Mouse (Mus musculus): ENCODE measurements at regions not wholly inside any gene's neighbourhood (a gene's known extent, or its start where the extent isn't known, plus 50 kb on each side); places are given as distances from the start of the nearest gene placed in this dataset.
"Not testable (repeated sequence)": the region's sequence is repeated elsewhere in the genome, so short reads cannot be mapped to it uniquely, and the experiment has no call there.

DNA sequence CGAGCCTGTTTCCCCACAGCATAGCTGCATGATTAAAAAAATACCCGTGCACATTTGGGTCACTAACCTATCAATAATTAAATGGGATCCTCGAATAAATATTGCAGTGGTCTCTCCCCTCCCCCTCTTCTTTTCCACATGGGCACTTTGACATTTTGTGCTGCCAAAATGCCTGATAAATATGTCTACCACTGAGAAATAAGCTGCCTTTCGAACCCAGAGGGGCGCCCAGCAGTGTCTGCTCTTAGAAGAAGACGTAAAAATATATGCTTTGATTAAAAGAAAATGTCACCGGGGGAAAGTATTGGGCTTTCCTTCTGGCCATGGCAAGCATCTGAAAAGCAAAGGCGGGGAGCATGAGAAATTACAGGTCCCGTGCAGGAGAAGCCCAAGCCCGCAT lies 152.6 kb upstream of the Frmd4a start:
- DNase-seq (ENCODE audit: low read depth): no peak

DNA sequence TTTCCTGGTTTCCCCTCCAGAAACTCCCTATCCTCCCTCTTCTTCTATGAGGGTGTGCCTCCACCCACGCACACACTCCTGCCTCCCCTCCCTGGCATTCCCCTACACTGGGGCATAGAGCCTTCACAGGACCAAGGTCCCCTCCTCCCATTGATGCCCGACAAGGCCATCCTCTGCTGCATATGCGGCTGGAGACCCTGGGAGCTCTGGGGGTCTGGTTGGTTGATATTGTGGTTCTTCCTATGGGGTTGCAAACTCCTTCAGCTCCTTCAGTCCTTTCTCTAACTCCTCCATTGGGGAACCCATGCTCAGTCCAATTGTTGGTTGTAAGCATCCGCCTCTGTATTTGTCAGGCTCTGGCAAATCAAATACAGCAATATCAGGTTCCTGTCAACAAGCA lies 150.8 kb upstream of the Frmd4a start:
- not testable (repeated sequence) for DNase-seq (ENCODE audit: low read depth)

DNA sequence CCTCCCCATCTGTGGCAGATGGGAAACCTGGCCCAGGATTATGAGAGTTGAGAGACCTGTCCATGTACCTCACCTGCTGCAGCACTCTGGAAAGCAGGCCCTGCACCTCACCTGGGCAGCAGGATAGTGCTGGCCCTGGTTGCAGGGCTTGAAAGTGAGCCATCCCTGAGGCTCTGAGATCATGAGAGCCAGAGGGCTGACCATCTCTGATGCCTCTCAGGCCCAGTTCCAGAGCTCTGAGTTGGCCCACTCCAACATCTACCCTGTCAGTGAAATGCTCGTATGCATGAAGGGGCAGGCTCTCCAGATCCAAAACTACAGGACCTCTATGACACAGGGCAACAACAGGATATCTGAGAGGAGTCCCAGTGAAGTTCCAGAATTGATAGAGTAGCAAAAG lies 147.8 kb upstream of the Frmd4a start:
- no peak for DNase-seq (ENCODE audit: low read depth)

DNA sequence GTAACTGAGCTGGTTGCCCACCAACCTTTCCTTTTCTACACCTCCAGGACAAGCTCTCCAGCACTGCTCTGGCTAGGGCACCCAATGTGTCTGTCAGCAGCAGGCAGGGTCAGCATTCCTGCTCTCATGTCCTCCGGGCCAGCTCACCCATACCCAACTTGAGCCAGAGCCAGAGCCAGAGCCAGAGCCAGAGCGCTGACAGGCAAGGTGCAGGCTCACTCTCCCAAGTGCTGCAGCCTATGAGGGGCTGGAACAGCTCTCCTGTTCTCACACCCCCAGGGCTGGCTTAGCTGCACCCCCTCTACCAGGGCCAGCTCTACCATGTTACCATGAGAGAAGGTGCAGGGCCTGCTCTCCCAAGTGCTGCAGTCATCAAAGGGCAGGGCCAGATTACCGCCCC lies 145.8 kb upstream of the Frmd4a start:
- DNase-seq (ENCODE audit: low read depth): no peak

DNA sequence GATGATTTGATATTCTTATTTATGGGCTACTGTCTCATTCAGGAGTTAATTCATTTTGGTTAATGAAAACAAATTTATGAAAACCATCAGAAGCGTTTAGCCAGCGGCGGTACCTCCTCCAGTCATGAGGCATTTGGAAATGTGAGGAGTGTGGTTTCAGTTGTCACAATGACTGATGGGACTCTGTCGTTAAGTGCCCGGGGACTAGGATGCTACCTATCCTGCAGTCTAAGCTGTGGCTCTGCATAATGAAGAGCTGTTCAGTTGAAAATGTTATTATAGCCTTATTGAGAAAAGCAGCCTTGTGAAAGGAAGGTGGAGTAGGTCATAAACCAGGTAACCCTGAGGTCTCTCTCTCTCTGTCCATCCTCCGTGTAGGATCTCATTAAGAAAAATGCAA lies 130.5 kb upstream of the Frmd4a start:
- DNase-seq (ENCODE audit: low read depth): no peak

DNA sequence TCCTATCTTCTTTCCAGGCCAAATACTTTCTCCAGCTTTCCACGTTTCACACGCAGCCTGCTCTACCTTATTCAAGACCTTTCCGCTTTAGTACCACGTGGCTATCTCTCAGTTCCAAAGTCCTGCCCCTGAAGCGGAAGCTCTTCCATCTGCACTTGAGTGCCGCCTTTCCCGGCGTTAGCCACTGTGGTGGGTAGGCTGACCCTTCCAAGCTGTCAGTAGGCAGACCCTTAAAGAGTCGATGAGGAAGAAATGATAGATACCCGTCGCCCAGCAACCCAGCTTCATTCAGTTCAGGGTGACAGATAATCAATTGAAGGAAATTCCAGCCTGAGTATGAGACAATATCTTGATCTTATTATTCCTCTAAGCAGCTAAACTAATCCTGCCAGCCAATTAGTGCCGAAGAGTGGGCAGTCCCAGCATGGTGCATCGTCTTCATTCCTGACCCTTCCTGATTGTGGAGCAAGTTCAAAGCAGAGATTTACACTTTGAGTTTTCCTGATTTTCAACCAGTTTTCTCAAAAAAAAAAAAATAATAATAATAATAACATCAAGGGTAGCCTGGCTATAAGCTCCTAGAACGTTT lies 129.6 kb upstream of the Frmd4a start:
- DNase-seq (ENCODE audit: low read depth): no peak

DNA sequence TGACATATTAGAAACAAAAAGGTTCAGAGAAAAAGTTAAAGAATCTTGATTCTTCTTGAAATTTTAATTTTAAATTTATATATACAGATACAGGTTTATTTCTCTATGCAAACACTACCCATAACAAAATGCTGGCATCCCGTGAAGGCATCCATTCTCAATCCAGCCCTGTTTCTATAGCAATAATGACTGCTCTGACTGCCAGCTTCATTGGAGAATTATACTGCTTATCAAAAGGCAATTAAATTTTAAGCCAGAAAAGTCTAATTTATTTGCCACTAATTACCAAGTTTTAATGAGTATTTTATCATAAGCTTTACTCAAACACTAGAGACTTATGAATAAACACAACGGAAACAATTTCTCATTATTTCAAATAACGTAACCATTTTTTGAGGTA lies 128.1 kb upstream of the Frmd4a start:
- no peak for DNase-seq (ENCODE audit: low read depth)

DNA sequence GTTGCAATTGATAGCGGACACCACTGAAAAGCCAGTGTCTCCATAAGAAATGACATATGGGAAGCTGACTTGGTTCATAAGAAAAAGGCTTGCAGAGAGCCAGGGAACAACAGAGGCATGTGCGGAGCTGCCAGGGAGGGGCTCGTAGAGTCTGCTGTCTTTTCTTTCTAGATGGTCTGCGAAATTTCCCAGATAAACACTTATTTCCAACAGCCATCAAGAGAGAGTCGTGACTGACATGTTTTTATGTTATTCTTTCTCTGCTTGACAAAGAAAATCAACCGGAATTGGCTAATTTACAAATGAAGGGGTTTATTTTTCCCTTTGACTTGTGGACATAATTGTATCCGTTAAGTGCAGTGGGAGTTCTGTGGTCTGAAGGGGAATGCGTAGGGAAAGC lies 127.1 kb upstream of the Frmd4a start:
- DNase-seq (ENCODE audit: low read depth): no peak

DNA sequence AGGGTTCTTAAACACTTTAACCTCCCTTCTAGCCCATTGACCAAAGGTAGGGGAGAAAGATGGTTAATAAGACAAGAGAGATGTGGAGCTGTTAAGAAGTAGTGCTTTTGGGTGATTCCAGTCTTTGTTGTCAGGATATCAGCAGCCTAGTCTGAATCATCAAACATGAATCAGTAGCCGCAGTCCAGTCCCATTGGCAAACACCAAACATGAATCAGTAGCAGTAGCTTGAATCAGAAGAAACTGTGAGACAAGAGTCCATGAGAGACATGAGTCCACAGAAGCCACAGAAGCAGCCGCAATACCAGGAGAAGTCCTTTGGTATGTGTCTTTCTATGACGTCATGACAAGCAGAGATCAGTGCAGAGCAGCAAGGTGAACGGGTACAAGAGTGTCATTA lies 110.5 kb upstream of the Frmd4a start:
- DNase-seq (ENCODE audit: low read depth): no peak

DNA sequence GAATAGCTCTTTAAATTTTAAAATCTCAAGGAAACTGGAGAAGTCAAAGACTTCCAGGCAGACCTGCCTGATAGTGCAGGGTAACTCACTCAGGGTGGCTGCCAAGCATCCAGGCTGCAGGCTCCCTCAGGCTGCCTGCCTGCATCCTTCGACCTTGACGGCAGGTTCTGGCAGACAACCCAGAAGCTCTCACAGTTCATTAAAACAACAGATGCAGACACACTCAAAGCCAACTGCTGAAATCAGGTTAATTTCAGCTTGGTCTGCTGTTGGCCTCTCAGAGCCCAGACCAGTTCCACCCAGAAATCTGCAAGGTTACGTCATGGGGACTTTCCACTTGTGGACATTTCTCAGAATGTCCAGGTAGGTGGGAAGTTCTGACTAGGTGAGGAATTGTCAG lies 109.3 kb upstream of the Frmd4a start:
- no peak for DNase-seq (ENCODE audit: low read depth)

DNA sequence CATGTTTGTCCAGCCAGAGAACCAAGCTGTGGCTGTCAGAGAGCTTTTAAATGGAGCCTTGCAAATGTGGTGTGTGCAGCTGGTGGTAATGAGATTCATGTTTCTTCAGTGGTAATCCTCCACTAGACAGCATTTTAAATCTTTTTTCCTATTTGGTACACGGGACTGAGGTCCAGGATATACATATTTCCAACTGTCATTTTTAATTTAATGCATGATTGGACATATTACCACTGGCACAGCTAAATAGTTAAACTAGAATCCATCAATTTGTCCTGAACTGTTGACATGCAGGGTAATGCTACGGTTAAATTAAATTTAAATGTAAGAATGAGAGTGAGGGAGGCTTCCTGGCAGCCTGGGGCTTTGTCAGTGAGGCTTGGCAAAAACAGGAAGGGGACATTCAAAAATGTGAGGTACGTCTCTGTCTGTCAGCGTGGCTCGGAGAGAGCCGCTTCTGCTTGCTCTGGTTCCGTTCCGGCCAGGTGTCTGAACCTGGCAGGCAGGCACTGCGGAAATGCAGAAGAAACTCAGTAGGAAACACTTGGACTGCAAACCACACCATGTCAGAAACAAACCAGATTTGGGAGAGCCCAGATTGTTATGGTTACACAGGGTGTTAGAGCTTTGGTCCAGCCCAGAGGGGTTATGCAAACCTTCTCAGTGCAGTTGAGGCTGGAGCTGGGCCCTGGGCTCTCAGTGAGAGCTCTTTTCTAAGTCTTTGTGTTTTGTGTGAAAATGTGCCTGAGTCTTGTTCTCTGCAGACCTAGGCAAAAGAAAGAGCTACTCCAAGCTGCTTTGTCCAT lies 107.2 kb upstream of the Frmd4a start:
- DNase-seq (ENCODE audit: low read depth): no peak

DNA sequence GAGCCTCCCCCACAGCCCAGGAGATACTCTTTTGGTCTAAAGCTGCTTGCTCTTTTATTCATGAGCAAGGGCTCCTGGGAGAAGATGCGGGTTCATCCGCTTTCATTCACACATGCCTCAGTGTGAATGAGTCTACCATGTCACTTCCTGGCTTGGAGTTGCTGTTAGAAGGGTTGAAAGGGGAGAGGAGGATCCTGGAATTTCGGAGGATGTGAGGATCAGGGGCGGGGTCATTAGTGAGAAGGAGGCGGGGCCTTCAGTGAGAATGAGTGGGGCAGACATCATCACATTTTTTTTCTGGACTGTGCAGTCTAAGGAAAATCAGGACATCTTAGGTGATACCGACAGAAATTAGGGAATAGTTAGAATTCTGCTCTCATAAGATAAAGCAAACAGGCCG lies 102.4 kb upstream of the Frmd4a start:
- DNase-seq (ENCODE audit: low read depth): no peak

DNA sequence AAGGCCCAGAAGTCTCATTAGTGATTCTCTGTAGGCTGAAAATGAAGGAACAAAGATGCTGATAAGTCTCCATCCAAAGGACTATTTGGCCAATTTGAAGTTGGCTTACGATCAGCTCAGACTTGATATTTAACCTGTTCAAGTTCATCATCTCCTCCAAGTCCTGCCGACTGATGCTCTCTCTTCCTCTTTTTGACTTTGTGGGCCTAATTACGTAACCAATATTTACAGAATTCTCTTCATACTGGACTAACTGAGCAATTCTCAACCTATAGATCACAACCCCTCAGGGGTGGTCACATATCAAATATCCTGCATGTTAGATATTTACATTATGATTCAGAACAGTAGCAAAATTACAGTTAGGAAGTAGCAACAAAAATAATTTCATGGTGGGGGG lies 101.2 kb upstream of the Frmd4a start:
- no peak for DNase-seq (ENCODE audit: low read depth)

DNA sequence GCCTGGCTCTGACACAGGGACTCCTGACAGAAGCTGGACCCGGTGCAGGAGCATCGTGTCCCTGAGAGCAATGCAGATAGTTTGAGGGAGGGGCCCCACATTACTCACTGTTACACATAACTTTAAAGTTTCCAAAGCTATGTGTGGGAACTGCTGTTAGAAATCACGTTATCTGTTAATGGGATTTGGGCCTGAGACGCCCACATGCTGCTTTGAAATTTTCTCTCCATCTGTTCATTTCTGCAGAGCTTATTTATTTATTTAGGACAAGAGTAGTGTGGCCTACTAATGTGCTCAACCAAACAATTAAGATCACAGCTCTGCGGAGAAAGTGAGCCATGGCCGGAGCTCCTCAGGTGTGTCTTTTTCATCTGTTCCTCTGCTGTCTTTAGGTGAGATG lies 99.4 kb upstream of the Frmd4a start:
- no peak for DNase-seq (ENCODE audit: low read depth)

DNA sequence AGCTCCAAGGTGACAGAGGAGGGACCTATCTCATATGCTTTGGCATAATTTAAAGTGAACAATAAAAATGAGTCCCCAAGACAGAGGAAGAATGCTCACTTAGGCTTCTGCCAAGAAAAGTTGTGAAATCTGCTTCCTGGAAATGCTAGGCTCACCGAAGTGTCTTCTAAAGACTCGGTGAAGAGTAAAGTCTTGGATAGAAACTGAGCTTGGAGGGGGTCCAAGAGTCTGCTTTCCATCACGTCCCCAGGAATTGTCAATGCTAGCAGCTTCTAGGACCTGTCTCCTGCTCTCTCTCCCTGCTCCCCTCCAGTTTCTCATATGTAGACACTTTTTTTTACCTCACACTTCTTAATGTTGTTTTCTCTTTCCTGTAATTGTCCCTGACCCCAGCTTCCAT lies 97.6 kb upstream of the Frmd4a start:
- no peak for DNase-seq (ENCODE audit: low read depth)

DNA sequence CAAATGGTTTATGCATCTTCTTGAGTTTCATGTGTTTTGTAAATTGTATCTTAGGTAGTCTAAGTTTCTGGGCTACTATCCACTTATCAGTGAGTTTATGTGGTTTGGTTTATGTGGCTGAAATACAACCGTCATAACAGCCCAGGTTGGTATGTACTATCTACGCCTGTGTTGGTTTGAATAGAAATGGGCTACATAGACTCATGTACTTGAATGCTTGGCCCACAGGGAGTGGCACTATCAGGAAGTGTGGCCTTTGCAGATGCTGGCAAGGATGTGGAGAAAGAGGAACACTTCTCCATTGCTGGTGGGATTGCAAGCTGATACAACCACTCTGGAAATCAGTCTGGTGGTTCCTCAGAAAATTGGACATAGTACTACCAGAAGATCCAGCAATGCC lies 96.4 kb upstream of the Frmd4a start:
- not testable (repeated sequence) for DNase-seq (ENCODE audit: low read depth)

DNA sequence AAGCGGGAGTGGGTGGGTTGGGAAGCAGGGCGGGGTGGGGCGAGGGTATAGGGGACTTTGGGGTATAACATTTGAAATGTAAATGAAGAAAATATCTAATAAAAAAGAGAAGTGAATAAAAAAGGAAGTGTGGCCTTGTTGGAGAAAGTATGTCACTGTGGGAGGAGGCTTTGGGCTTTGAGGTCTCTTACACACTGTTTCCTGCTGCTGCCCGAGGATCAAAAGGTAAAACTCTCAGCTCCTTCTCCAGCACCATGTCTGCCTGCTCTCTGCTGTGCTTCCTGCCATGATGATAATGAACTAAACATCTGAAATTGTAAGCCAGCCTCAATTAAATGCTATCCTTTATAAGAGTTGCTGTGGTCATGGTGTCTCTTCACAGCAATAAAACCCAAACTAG lies 94.8 kb upstream of the Frmd4a start:
- DNase-seq (ENCODE audit: low read depth): no peak

DNA sequence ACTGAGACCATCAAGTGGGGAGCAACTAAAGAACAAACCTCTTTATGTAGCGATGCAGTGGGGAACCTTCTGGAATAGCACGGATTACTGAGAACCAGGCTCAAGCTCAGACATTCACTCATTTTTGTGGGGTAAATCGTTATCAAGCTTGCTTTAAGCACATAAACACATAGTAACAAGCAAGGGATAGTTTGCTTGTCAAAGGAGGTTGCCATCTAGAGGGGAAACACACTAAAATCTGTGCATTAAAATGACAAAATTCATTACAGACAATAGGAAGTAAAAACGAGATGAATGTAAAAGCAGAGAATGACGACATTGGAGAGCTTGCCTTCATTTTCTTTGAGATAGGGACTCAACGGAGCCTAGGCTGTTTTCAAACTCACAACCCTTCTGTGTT lies 92.8 kb upstream of the Frmd4a start:
- DNase-seq (ENCODE audit: low read depth): no peak

DNA sequence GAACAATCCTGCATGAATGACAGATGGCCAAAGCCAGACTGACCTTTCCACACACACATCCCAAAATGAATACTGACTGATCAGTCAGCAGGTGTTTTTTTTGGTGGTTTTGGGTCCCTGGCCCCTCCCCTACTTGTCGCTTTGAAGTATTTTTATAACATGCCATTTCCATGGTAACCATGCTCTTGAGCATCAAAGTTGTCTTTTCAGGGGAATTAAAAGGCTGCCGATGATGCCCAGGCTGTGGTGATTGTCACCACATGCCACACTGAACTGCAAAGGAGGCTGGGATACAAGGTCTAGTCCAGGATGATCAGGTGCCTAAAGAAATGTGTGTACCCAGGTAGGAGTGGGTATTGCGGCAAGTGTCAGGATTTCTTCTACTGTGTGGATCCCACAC lies 92.3 kb upstream of the Frmd4a start:
- DNase-seq (ENCODE audit: low read depth): no peak

DNA sequence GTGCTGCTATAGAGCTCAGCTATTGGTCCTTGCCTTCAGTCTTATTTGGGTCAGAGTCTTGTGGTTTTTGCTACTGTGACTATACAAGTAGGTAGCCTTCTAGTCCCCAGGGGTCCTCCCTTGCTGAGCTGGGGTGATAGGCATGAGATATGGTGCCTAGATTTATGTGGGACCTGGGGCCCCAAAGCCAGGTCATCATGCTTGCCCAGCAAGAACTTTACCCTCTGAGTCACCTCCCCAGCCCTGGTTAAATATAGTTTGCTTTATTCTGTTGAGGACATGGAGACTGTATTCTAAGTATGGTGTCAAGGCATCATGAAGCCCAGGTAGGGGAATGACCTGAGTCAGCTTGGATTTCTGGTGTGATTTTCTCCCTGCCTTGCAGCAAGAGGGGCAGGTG lies 91.4 kb upstream of the Frmd4a start:
- no peak for DNase-seq (ENCODE audit: low read depth)

DNA sequence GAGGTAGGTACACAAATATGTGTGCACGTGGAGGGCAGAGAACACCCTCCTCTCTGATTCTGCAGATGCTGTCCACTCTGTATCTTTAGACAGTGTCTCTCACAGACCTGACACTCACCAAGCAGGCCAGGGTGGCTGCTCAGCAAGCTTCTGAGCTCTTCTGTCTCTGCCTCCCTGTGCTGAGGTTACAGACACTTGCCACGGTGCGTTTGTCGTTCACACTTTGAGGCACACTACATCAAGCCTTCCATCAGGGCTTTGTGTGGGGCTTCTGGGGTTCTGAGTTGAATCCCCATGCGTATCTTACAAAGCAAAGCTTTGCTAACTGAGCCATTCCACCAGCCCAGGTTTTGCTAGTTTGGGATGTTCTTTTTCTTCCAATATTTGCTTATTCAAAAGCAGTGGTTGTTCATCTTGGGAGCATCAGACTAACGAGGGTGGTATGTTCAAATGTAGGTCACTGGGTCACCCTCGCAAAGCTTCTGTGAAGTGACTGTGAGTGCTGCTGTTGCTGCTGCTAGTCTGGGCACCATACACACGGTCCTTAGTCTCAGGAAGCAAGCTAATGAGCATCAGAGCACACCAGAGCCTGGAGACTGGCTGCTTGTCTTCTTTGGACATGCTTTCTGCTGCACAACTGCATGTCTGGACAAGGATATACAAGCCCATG lies 90.2 kb upstream of the Frmd4a start:
- DNase-seq (ENCODE audit: low read depth): no peak

DNA sequence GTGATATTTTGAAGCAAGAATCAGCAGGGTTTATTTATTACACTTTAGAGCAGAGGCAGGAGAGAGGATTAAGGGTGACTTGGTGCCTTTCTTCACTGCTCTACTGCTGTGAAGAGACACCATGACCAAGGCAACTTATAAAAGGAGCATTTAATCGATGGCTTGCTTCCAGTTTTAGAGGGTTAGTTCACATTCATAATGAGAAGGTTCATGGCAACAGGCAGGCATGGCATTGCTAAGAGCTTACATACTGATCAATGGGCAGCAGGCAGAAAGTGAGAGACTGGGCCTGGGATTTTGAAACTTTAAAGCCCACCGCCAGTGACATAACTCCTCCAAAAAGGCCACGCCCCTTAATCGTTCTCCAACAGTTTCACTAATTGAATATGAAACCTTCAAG lies 89.7 kb upstream of the Frmd4a start:
- DNase-seq (ENCODE audit: low read depth): no peak

DNA sequence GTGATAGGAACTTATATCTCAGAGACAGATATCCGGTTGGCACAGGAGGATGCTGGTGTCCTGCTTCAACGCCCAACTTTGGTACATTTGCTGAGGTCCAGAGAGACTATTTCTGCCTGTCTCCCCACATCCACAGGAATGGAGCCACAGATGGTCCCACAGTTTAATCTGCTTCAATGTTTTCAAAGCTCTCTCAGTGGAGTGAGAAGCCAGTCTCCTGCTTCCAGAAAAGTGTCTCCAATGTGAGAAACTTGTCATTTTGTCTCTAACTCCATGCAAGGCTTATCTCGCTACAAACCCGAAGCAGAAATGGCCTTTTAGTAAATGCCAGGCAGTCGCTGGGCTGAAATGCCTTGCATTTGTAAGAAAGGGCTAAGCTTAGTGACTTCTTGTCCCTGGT lies 86.9 kb upstream of the Frmd4a start:
- no peak for DNase-seq (ENCODE audit: low read depth)

DNA sequence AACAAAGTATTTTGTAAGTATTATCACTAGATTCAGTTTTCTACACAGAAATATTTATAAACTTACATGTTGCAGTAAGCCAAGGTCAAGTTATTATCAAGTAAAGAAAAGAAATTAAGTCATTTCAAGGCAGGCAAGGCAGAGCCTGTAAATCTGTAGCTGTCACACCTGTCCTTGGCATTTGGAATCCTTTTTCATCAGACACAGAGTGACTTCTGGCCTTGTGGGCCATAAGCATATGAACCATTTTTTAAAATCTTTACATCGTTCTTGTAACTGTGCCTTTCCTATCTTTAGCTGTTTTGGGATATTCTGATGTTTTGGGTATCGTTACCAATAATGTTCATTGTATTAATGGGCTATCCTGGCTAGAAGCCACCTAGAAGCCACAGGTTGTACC lies 76.7 kb upstream of the Frmd4a start:
- DNase-seq (ENCODE audit: low read depth): no peak
